Mouse (Mus musculus): ENCODE measurements at regions not wholly inside any gene's neighbourhood (a gene's known extent, or its start where the extent isn't known, plus 50 kb on each side); places are given as distances from the start of the nearest gene placed in this dataset.
A peak's percentile ranks its signal among the peaks of the same experiment; 100 is the strongest.
"Not testable (repeated sequence)": the region's sequence is repeated elsewhere in the genome, so short reads cannot be mapped to it uniquely, and the experiment has no call there.

GRCm38 (mm10) chr8:34300331-34300903, 188.9 kb upstream of the Gm10131 start:
- DNase-seq (ENCODE audit: low spot score) = no peak

- no peak for DNase-seq (ENCODE audit: low spot score)
Measured at GRCm38 (mm10) chr8:34294721-34295120, 183.2 kb upstream of the Gm10131 start.

DNA sequence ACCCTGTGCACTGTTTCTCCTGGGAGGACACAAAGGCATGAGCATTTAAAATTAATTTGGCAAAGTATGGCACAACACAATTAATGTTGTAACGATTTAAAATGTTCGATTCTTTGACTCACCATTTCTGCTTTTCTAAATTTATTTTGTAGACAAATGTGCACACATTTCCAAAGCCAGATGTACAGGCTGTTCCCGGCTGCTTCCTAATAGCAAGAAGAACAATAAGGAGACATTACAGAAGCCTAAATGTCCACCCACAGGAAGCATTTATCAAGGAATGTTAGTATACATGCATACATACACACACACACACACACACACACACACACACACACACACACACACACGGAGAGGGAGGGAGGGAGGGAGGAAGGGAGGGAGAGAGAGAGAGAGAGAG, 179.1 kb upstream of the Gm10131 start:
- DNase-seq (ENCODE audit: low spot score) = peak; percentile 24

- DNase-seq (ENCODE audit: low spot score) = no peak
Measured at GRCm38 (mm10) chr8:34287801-34288200, 176.3 kb upstream of the Gm10131 start.

- no peak for DNase-seq (ENCODE audit: low spot score)
Measured at GRCm38 (mm10) chr8:34284576-34284975, 173.0 kb upstream of the Gm10131 start.

- DNase-seq (ENCODE audit: low spot score) = no peak
Measured at GRCm38 (mm10) chr8:34280433-34280832, 168.9 kb upstream of the Gm10131 start.

GRCm38 (mm10) chr8:34275977-34276660, 164.6 kb upstream of the Gm10131 start:
- DNase-seq (ENCODE audit: low spot score) = no peak

- DNase-seq (ENCODE audit: low spot score) = not testable (repeated sequence)
Measured at GRCm38 (mm10) chr8:34274796-34275195, 163.3 kb upstream of the Gm10131 start.

DNA sequence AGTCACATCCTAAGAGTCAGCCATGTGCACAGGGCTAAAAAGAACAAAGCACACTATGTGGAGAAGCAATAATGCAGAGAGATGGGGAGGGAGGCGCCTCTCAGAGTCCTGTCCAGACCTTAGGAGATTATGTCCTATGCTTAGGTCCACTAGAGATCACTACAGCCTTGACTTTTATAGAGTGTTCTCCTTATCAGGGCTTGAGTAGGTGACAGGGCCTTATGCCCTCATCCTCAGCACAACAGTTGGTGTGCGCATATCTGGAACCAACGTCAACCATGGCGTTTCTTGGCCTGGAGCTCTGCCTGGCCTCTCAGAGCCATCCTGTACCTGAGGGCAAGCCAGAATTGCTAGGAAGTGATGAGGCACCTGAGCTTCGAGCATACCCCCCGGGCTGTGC, 162.6 kb upstream of the Gm10131 start:
- no peak for DNase-seq (ENCODE audit: low spot score)

- DNase-seq (ENCODE audit: low spot score) = no peak
Measured at GRCm38 (mm10) chr8:34269848-34270247, 158.3 kb upstream of the Gm10131 start.

GRCm38 (mm10) chr8:34268806-34269520, 157.4 kb upstream of the Gm10131 start:
- DNase-seq (ENCODE audit: low spot score) = no peak

GRCm38 (mm10) chr8:34254978-34255377, 143.4 kb upstream of the Gm10131 start:
- no peak for DNase-seq (ENCODE audit: low spot score)

DNA sequence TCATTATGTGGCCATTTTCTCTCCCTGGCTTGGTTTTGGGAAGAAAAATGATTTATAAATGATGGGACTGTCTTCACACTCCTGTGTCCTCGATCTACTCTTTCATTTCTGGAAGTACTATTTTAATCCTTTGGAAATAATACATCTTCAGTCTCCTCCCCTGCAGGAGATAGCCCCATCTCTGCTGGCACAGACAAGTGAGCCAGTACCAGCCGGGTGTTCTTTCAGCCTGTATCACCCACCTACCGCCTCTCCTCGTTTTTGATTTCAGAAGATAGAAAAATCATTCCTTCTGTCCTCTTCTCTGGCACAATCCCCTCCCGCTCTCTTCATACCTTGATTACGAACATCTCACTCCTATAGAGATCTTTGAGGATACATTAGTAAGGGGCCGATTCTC, 140.4 kb upstream of the Gm10131 start:
- DNase-seq (ENCODE audit: low spot score) = no peak

DNA sequence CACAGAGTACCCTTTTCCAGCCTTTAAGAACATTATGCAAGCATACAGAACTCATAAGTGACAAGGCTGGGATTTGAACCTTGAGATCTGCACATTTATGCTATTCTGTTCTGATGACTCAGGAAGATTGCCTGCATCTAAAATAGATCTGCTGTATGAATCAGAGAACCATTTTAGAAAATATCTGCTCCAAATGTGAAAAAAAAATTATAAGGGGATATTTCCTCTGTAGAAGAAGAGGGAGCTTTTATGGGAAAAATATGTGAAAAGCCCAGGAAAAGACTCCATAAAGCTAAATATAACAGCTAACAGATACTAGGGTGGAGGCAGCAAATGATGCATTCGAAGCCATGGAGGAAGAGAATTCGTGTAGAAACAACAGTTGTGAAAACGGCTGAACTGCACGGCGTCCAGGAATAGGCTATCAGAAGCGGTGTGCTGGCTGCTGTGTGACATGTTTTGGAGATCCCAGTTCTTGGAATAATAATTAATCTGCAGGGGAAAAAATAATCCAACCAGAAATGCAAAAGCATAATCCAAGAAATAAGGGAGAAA, 127.9 kb upstream of the Gm10131 start:
- no peak for DNase-seq (ENCODE audit: low spot score)

DNA sequence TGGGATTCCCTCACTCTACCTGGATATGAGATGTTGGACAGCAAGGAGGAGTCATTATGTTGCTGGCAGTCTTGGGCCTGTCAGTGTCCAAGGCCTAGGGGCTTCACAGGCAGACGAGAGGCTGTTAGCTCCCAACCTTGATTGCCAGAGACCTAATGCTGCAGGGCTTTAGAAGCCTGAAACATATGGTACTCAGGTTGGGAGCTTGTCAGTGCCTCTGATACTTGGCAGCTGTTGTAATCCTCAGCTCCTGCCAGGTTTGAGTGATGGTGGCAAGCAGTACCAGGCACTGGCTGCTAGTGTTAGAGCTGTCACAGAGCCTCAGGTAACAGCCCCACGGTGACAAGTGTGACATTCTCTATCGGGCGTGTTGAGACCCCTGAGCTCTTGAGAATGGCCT, 122.2 kb upstream of the Gm10131 start:
- no peak for DNase-seq (ENCODE audit: low spot score)

DNA sequence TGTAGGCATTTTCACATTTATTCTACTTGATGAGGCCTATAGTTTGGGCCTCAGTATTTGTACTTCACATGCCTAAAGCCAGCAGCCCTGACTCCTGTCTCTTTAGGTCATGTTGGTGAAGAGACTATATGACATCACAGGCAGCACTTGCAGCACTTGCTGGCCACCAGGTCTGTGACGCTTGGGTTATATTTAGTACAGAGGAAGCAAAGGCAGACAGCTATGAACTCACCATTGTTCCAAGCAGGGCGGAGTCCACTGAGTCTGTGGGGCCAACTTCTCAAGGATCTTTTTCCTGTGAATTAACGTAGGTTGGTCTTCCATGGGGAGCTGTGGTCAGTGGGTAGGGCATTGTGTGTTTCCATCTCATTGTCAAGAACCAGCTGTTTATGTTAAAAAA, 117.9 kb upstream of the Gm10131 start:
- DNase-seq (ENCODE audit: low spot score) = no peak

DNA sequence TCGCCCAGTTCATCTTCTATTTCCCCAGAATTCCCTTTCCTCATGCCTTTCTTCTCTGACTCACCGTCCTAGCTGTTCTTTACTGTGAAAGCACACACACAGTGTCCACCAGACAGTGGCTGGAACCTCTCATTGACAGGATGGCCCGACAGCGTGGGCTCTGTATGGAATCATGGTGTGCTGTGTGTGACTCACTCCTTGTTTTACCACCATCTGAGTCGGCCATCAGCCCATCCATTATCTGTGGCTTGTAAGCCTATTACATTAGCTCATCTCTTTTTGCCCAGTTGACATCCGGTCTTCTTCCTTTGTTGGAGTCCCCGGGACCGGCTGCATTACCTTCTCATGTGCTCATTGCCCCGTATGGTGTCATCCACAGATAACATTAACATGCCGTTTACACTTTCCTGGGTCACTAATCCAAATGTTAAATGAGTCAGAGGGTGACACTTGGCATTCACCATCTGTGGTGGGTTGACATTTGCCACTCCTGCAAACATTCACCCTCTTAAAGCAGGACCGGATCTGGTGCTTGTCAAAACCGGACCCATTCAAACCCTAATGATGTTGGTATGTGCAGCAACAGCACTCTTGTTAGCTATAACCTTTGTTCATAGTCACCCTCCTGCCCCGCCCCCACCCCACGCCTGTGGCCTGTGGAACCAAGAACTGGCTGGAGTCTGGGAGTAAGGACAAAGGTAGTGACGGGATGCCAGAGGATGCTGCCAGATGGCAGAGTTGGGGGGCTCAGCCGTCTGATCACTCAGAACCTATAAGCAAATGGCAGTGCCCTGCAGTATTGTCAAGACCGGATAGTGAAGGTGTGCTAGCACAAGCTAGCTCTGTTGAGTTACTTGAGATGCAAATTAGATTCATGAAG, 113.7 kb upstream of the Gm10131 start:
- DNase-seq (ENCODE audit: low spot score) = no peak

DNA sequence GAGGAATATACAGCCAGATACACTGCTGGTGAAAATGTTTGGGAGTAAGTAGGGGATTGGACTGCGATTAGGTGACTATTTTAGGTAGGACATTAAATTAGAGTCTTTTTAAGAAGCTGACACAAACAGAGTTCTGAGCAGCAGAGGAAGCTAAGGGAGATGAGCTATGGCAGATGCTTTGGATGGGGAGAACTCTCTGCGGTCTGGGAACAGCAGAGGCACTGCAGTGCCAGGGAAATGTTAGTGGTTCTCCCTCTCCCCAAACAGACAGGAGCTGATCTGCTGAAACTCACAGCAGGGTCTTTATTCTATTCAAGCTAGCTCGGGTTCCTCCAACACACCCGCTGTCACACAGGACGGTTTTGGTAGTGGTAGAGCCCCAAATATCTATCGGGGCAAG, 110.7 kb upstream of the Gm10131 start:
- no peak for DNase-seq (ENCODE audit: low spot score)

All from layer of hippocampus, adult 9-10 months (tissue).